ENCODE assay signal across 22 mouse cellular contexts in genomic region chr3:99883988-99884564, GRCm38 (mm10). TPM values are rescaled to one million over a fixed set of nuclear protein-coding genes. Genes with fewer than 3 reads are reported as not detected.
A peak's percentile ranks its signal among the peaks of the same experiment; 100 is the strongest.
DNase-seq lines count a peak whose midpoint lies in the region; ATAC-seq lines count a peak whose summit lies in the region.
"Had no signal": no experiment of that assay in that cellular context is flagged by ENCODE, and none has a peak within 500 bp of the region (broad histone marks: within the 10 kb centered on the region; RNA-seq: fewer than 3 reads in every experiment).

No protein-coding gene starts in this region.

- no peaks in the 10 kb centered on the region; the same call in 1 of the 2 replicates for H3K4me1 ChIP-seq in kidney, embryonic 14.5 days (ENCODE audit: control insufficient read depth, insufficient read depth, low read length)
- H3K4me1 ChIP-seq in kidney, embryonic 16.5 days (ENCODE audit: insufficient read depth, low read length), result 0 out of 2 replicates have a peak, but pooled peaks cover 6% of the 10 kb centered on the region
- H3K4me1 ChIP-seq: forebrain, embryonic 12.5 days had no signal

- peak; percentile 71 for ATAC-seq in kidney, embryonic 14.5 days (ENCODE audit: low FRiP score, low TSS enrichment)
- ATAC-seq in kidney, embryonic 16.5 days (ENCODE audit: low FRiP score, low TSS enrichment), result peak; percentile 89
- ATAC-seq: forebrain, embryonic 14.5 days; forebrain, embryonic 16.5 days had no signal

- no peaks in the 10 kb centered on the region for H3K9me3 ChIP-seq in kidney, embryonic 14.5 days (ENCODE audit: control insufficient read depth, low read length)
- no peaks in the 10 kb centered on the region for H3K9me3 ChIP-seq in kidney, embryonic 16.5 days (ENCODE audit: low read length)
- H3K9me3 ChIP-seq: embryonic facial prominence, embryonic 13.5 days; embryonic facial prominence, embryonic 15.5 days; forebrain, embryonic 10.5 days; forebrain, embryonic 12.5 days had no signal

- H3K27me3 ChIP-seq in kidney, embryonic 14.5 days (ENCODE audit: control insufficient read depth, insufficient read depth, low read length), result no peaks in the 10 kb centered on the region
- no peaks in the 10 kb centered on the region for H3K27me3 ChIP-seq in kidney, embryonic 16.5 days (ENCODE audit: insufficient read depth, low read length)
- H3K27me3 ChIP-seq: embryonic facial prominence, embryonic 13.5 days; embryonic facial prominence, embryonic 15.5 days; forebrain, embryonic 12.5 days had no signal

- no peak for DNase-seq in kidney, postnatal 4 days
- DNase-seq in kidney, adult 9 months, result no peak
- DNase-seq: adrenal gland, adult 2 months; adrenal gland, postnatal 10 days; adrenal gland, postnatal 25 days; cerebellum, adult 11 months; cerebellum, adult 18-20 months; cerebellum, adult 8-10 months; cerebellum, adult 9-11 months; cerebellum, postnatal 14 days; cerebellum, postnatal 36 days; embryo, embryonic 11 days had no signal

- no peaks in the 10 kb centered on the region for H3K36me3 ChIP-seq in kidney, embryonic 14.5 days (ENCODE audit: control insufficient read depth, insufficient read depth, low read length)
- no peaks in the 10 kb centered on the region for H3K36me3 ChIP-seq in kidney, embryonic 16.5 days (ENCODE audit: insufficient read depth, low read length)
- H3K36me3 ChIP-seq: embryonic facial prominence, embryonic 13.5 days; embryonic facial prominence, embryonic 15.5 days; forebrain, embryonic 10.5 days; forebrain, embryonic 12.5 days had no signal

- H3K9ac ChIP-seq in kidney, embryonic 14.5 days (ENCODE audit: low read depth, low read length), result no peak overlapping the region
- H3K9ac ChIP-seq in kidney, embryonic 16.5 days (replicated peaks; ENCODE audit: low read length), result no peak overlapping the region
- H3K9ac ChIP-seq: embryonic facial prominence, embryonic 13.5 days; embryonic facial prominence, embryonic 15.5 days; forebrain, embryonic 12.5 days had no signal

- WGBS in kidney, embryonic 14.5 days, result 59% methylated on average over 6 of the region's 6 CpGs
- 66% methylated on average over 6 of the region's 6 CpGs for WGBS in kidney, embryonic 16.5 days

- H3K4me3 ChIP-seq in kidney, embryonic 14.5 days (ENCODE audit: low read length), result no peak overlapping the region
- no peak overlapping the region for H3K4me3 ChIP-seq in kidney, embryonic 16.5 days (ENCODE audit: low read length)
- H3K4me3 ChIP-seq: embryonic facial prominence, embryonic 13.5 days; embryonic facial prominence, embryonic 15.5 days; erythroblast, embryonic 14.5 days; forebrain, embryonic 10.5 days; forebrain, embryonic 12.5 days had no signal

- H3K4me2 ChIP-seq in kidney, embryonic 14.5 days (replicated peaks; ENCODE audit: low read depth, low read length), result no peak overlapping the region
- no peak overlapping the region for H3K4me2 ChIP-seq in kidney, embryonic 16.5 days (replicated peaks; ENCODE audit: low read depth, low read length)
- H3K4me2 ChIP-seq: embryonic facial prominence, embryonic 15.5 days; forebrain, embryonic 12.5 days had no signal

- no peak overlapping the region for H3K27ac ChIP-seq in kidney, embryonic 14.5 days (ENCODE audit: low read depth, low read length)
- no peak overlapping the region for H3K27ac ChIP-seq in kidney, embryonic 16.5 days (ENCODE audit: low read length)
- H3K27ac ChIP-seq: embryonic facial prominence, embryonic 13.5 days; embryonic facial prominence, embryonic 15.5 days; forebrain, embryonic 10.5 days; forebrain, embryonic 12.5 days had no signal

RNA-seq across cellular contexts. Expression of gene Spag17, which starts 1.1 kb away (rescaled TPM):
- polyA plus RNA-seq in kidney, embryonic 14.5 days (2014; fragmentation: Nextera tagmentation; extraction: Ambion mirVana), result 0.79 and 0.85 TPM in 2 replicates
- 0.60 and 0.75 TPM in 2 replicates for polyA plus RNA-seq in kidney, embryonic 16.5 days (2015; fragmentation: Nextera tagmentation; extraction: Ambion mirVana)
- polyA plus RNA-seq: C2C12; erythroblast, embryonic 14.5 days had no signal
